Mouse (Mus musculus) bone marrow, adult 2 months (tissue): Measurements from ENCODE around the gene Map3k7cl. TPM values are rescaled to one million over a fixed set of nuclear protein-coding genes. Genes with fewer than 3 reads are reported as not detected.

Source experiments
- H3K27ac ChIP-seq: fragments of 200-500 bp; 2 replicates; pipeline ENCODE4 v1.5.1; 2012; ENCODE audit warnings: low read depth, mild to moderate bottlenecking, control low read depth, inconsistent platforms, low read length; ENCODE audit not compliant: control insufficient read depth, poor library complexity, insufficient read depth
- H3K4me1 ChIP-seq: fragments of 200-500 bp; 2 replicates; pipeline ENCODE4 v1.6.1; 2011; ENCODE audit warnings: low read length; ENCODE audit not compliant: control insufficient read depth, insufficient read depth
- H3K4me3 ChIP-seq: fragments of 200-500 bp; replicated peaks from 2 replicates; pipeline ENCODE3; 2011; ENCODE audit warnings: mild to moderate bottlenecking, low read depth, low read length, control low read depth; ENCODE audit not compliant: control insufficient read depth
- CTCF ChIP-seq: fragments of 200-500 bp; IDR thresholded peaks from 2 replicates; pipeline ENCODE4 v1.5.1; 2011; ENCODE audit warnings: low read length, control low read depth; ENCODE audit not compliant: control insufficient read depth, insufficient read depth
- POLR2A ChIP-seq: fragments of 200-500 bp; IDR thresholded peaks from 2 replicates; pipeline ENCODE4 v1.6.1; 2011; ENCODE audit warnings: low read depth, mild to moderate bottlenecking, control low read depth, low read length, borderline replicate concordance; ENCODE audit not compliant: control insufficient read depth
- WGBS: fragments of 180-500 bp; shearing (Covaris S2); methylation state at CpG from one replicate; pipeline ENCODE4 v1.1.7; 2018; 5-methylcytosine and 5-hydroxymethylcytosine counted together
- polyA plus RNA-seq: library from polyadenylated mRNA; stranded (reverse); fragments of >200 nt; gene quantifications from 2 replicates; pipeline ENCODE4 v1.2.4, GENCODE M21; 2011; ENCODE audit warnings: low replicate concordance; ENCODE audit not compliant: missing spikeins, insufficient read depth, insufficient read length

Gene Map3k7cl
- polyA plus RNA-seq, 1 experiment, result not detected

DNA sequence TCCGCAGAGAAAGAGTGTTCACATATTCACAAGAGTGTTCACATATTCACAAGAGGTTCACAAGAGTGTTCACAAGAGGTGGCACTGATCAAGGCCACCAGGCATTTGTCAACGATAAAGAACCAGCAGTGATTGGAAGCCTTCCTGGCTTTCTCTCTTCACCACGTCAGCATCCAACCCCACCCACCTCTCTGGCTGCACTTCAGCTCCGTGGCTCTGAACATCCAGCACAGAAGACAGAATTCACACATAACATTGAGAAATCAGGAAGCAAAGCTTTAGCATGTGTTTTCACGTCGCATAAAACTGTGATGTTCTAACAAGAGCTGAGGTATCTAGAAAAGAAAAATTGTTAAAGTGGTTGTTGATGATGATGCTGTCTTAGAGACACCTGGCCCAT lies 10.4 kb downstream of the Map3k7cl start:
- no peak overlapping the region for H3K27ac ChIP-seq
- 60% methylated on average over 6 of the region's 6 CpGs for WGBS
- H3K4me1 ChIP-seq, result no peaks in the 10 kb centered on the region
- no peak overlapping the region for H3K4me3 ChIP-seq
- no peak for TF ChIP-seq CTCF

DNA sequence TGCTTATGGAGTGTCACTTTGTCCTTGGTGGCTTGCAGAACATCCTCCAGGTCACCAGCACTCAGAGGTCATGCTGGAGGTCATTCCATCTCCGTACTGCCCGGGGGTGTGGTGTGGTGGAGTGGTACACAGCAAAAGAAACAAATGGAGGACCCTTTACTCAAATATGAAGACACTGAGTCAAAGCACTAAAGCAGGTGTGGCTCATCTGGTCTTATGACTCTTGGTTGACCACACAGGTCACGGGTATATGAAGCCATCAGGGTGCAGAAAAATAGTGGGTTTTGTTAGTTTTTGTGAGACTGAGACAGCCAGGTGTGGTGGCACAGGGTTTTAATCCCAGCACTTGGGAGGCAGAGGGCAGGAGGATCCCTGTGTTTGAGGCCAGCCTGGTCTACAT lies 11.4 kb downstream of the Map3k7cl start:
- TF ChIP-seq CTCF (no peak), POLR2A (no peak)
- Histone ChIP-seq H3K4me3 (no peak overlapping the region), H3K4me1 (no peaks in the 10 kb centered on the region), H3K27ac (no peak overlapping the region)
- 71% methylated on average over 3 of the region's 3 CpGs for WGBS

DNA sequence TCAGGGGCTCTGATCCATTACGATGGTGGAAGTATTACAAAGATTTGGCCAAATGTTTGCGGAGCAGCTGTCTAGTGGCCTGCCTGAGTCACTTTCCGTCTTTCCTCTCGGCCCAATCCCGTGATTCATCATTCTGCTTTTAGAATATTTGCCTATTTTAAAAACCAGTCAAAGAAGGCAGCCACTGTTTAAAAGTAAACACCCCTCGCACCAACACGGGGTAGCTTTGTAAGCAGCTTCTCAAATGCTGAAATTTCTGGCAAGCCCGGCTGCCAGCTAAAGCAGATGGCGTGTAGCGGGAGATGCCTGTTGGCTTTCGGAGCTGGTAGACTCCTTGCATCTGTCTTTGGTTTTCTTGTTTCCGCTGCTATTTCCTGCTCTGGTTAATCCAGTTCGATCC lies 14.4 kb downstream of the Map3k7cl start:
- no peak overlapping the region for H3K4me3 ChIP-seq
- TF ChIP-seq CTCF (no peak), POLR2A (no peak)
- H3K27ac ChIP-seq, result no peak overlapping the region
- H3K4me1 ChIP-seq, result no peaks in the 10 kb centered on the region
- WGBS, result 71% methylated on average over 13 of the region's 13 CpGs

DNA sequence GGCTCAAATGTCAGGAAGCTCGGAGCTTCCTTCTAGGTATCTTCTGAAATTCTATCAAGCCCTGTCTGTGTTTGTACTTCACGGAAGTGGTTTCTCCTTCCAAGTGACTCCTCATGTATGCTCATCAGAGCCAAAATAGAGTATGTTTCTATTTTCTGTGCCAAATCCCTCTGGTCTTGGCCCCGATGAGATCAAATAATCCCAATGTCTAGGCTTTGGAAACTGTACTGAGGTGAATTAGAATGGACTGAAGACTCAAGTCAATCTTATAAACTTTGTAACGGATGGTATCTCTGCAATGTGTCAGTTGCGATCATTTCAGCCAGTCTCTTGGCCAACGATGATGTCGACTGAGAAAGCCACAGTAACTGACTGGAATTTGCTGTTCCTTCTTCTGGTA lies 15.1 kb downstream of the Map3k7cl start:
- WGBS, result 82% methylated on average over 7 of the region's 7 CpGs

DNA sequence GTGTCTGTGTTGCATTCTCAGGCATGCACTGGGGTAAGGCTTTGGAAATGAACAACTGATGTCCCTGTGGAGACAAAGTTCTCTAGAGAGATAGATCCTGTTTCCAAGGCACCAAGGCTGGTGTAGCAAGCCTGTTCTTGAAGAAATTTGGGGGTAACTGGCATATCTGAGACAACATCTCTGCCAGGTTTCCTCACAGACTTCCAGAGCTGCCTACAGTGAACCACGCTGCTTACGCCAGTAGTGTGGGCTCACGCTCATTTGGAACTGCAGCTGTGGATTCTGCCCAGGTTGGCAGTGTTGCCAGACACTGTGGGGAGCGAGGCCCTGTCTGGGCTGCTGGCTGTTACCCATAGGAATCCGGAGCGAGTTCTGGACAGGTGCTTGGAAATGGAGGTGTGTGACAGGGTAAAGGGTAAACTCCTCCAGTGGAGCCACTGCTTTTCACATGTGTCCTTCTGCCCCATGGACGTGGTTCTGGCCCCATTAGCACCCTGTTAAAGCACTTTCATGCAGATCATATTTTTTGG lies 16.5 kb downstream of the Map3k7cl start:
- TF ChIP-seq POLR2A (no peak), CTCF (no peak)
- no peaks in the 10 kb centered on the region for H3K4me1 ChIP-seq
- no peak overlapping the region for H3K27ac ChIP-seq
- H3K4me3 ChIP-seq, result no peak overlapping the region
- WGBS, result 76% methylated on average over 7 of the region's 7 CpGs

More for the DNA sequence above, 15.1 kb downstream of the Map3k7cl start:
- H3K4me3 ChIP-seq, result no peak overlapping the region
- H3K4me1 ChIP-seq, result no peaks in the 10 kb centered on the region
- no peak for TF ChIP-seq CTCF
- no peak for TF ChIP-seq POLR2A
- H3K27ac ChIP-seq, result no peak overlapping the region

DNA sequence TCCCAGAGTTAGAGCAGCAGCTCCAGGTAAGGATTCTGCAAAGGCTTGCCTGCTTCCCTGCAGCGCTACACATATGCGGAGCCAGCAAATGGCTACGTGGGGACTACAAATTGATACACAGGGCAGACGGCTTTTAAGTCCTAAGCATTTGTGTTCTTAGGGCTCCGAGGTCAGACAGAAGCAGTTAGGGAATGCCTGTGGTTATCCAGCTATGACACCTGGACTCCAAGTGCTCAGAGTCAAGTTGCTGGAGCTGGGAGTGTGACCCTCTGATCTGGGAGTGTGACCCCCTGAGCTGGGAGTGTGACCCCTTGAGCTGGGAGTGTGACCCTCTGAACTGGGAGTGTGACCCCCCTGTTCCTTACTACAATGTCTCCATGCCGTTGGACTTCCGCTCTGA lies 17.2 kb downstream of the Map3k7cl start:
- no peak overlapping the region for H3K27ac ChIP-seq
- 87% methylated on average over 7 of the region's 7 CpGs for WGBS
- no peak overlapping the region for H3K4me3 ChIP-seq
- H3K4me1 ChIP-seq, result no peaks in the 10 kb centered on the region
- no peak for TF ChIP-seq CTCF
- TF ChIP-seq POLR2A, result no peak

DNA sequence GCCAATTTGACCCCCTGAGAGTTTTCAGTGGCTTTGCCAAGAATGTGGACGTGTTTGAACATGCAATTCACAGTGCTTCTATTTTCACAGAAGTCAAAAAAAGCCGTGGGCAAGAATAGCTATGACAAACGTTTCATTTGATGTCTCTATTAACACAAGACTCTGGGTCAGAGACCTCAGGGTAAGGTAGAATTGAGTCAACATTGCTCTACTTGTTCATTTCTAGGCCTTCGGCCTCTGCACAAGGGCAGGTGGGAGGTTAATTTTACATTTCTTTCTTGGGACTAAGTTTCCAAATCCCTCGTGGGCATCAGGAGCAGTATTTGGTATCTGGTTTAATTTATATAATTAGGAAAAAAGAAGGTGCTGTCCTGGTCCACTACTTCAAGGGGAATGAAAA lies 20.3 kb downstream of the Map3k7cl start:
- Histone ChIP-seq H3K27ac (no peak overlapping the region), H3K4me3 (no peak overlapping the region), H3K4me1 (no peaks in the 10 kb centered on the region)
- 75% methylated on average over 5 of the region's 5 CpGs for WGBS
- TF ChIP-seq CTCF, result no peak
- no peak for TF ChIP-seq POLR2A

DNA sequence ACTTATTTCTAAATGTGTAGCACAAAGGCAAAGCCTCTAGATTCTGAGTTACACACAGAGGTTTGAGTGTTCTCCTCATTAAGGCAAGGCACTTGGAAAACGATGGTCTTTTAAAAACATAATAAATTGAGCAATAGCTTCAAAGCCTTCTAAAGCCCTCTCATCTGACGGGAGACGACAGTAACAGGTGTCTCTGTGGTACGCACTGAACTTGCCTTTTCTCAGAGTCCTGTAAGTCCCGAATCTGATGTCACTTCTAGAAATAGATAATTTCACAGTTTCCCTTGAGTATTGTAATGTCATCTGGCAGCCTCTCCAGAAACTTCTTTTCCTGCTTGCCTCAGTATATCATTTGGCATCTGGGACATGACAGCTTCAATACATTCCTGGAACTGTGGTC lies 21.0 kb downstream of the Map3k7cl start:
- no peak overlapping the region for H3K4me3 ChIP-seq
- H3K27ac ChIP-seq, result no peak overlapping the region
- TF ChIP-seq POLR2A (no peak), CTCF (no peak)
- WGBS, result 71% methylated on average over 5 of the region's 5 CpGs
- H3K4me1 ChIP-seq, result no peaks in the 10 kb centered on the region

DNA sequence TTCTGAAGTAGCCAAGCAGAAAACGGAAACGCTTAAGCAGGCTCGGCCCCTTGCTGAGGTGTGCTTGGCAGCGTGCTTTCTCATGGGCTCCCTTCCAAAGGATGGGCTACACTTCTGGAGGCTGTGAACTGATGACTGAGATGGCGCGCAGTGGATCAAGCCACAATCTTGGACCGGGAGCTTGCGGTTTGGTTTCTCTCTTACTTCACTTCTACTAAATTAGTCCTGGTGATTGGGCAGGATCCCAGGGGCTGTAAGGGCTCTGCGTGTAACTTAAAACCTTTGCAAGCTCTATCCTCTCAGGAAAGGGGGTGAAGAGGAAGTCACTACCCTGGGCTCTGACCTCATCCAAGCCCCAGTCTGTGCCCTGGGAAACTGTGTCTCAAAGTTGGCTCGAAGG lies 22.5 kb downstream of the Map3k7cl start:
- 27% methylated on average over 10 of the region's 10 CpGs for WGBS
- Histone ChIP-seq H3K4me3 (no peak overlapping the region), H3K4me1 (no peaks in the 10 kb centered on the region), H3K27ac (no peak overlapping the region)
- TF ChIP-seq POLR2A (no peak), CTCF (no peak)
